In genomic region chr6:104603371-104603770, GRCm38 (mm10) we compare ENCODE assay signal across 15 mouse cellular contexts.
A peak's percentile ranks its signal among the peaks of the same experiment; 100 is the strongest.
DNase-seq lines count a peak whose midpoint lies in the region; ATAC-seq lines count a peak whose summit lies in the region.
"Had no signal": no experiment of that assay in that cellular context is flagged by ENCODE, and none has a peak within 500 bp of the region (broad histone marks: within the 10 kb centered on the region; RNA-seq: fewer than 3 reads in every experiment).

No protein-coding gene starts in this region.

- no peaks in the 10 kb centered on the region for H3K36me3 ChIP-seq in midbrain, embryonic 11.5 days (ENCODE audit: control insufficient read depth, insufficient read depth, low read length)
- H3K36me3 ChIP-seq in midbrain, embryonic 10.5 days, result no peaks in the 10 kb centered on the region
- H3K36me3 ChIP-seq in hindbrain, embryonic 15.5 days, result no peaks in the 10 kb centered on the region
- H3K36me3 ChIP-seq in neural tube, embryonic 14.5 days (ENCODE audit: control insufficient read depth, insufficient read depth, low read length), result no peaks in the 10 kb centered on the region
- H3K36me3 ChIP-seq in intestine, embryonic 15.5 days, result no peaks in the 10 kb centered on the region
- H3K36me3 ChIP-seq: heart, embryonic 13.5 days had no signal

- DNase-seq in cerebellum, postnatal 10 days, result peak; percentile 50 to 67
- no peak for DNase-seq in cerebellum, adult 9-11 months
- DNase-seq in midbrain, embryonic 11.5 days (ENCODE audit: low spot score, missing footprints), result no peak
- no peak for DNase-seq in midbrain, embryonic 10.5 days (ENCODE audit: low spot score)
- no peak for DNase-seq in heart, postnatal 10 days
- DNase-seq: adrenal gland, adult 8-10 months; gastrocnemius, postnatal 25 days; liver; thymus, postnatal 4 days had no signal

- H3K4me3 ChIP-seq in midbrain, embryonic 11.5 days (ENCODE audit: low read depth, low read length), result no peak overlapping the region
- H3K4me3 ChIP-seq in midbrain, embryonic 10.5 days, result no peak overlapping the region
- no peak overlapping the region for H3K4me3 ChIP-seq in hindbrain, embryonic 15.5 days
- no peak overlapping the region for H3K4me3 ChIP-seq in neural tube, embryonic 14.5 days (ENCODE audit: low read depth, low read length)
- H3K4me3 ChIP-seq in intestine, embryonic 15.5 days (replicated peaks), result no peak overlapping the region
- H3K4me3 ChIP-seq: heart, embryonic 13.5 days had no signal

- H3K9ac ChIP-seq in midbrain, embryonic 11.5 days (ENCODE audit: low read length), result no peak overlapping the region
- H3K9ac ChIP-seq in hindbrain, embryonic 15.5 days, result no peak overlapping the region
- no peak overlapping the region for H3K9ac ChIP-seq in neural tube, embryonic 14.5 days (replicated peaks; ENCODE audit: low read depth, low read length)
- no peak overlapping the region for H3K9ac ChIP-seq in intestine, embryonic 15.5 days
- H3K9ac ChIP-seq: heart, embryonic 13.5 days had no signal

- H3K4me1 ChIP-seq in midbrain, embryonic 11.5 days (ENCODE audit: control insufficient read depth, insufficient read depth, low read length), result no peaks in the 10 kb centered on the region
- H3K4me1 ChIP-seq in midbrain, embryonic 10.5 days, result no peaks in the 10 kb centered on the region
- 0 out of 2 replicates have a peak, but pooled peaks cover 3% of the 10 kb centered on the region for H3K4me1 ChIP-seq in hindbrain, embryonic 15.5 days (replicated peaks)
- H3K4me1 ChIP-seq in neural tube, embryonic 14.5 days (ENCODE audit: control insufficient read depth, insufficient read depth, low read length), result peaks cover 10% of the 10 kb centered on the region
- no peaks in the 10 kb centered on the region for H3K4me1 ChIP-seq in intestine, embryonic 15.5 days (replicated peaks)
- H3K4me1 ChIP-seq: heart, embryonic 13.5 days had no signal

- 0 out of 2 replicates have a peak, but pooled peaks have one; percentile 44 for ATAC-seq in midbrain, embryonic 11.5 days (ENCODE audit: low FRiP score)
- peak; percentile 69 for ATAC-seq in hindbrain, embryonic 15.5 days (ENCODE audit: low FRiP score, low read depth)
- ATAC-seq in neural tube, embryonic 14.5 days (ENCODE audit: low read depth), result peak; percentile 94
- no peak; the same call in 1 of the 2 replicates for ATAC-seq in intestine, embryonic 15.5 days
- ATAC-seq: inflammation-experienced regulatory T-cells, adult 6 months had no signal

- H3K27ac ChIP-seq in midbrain, embryonic 11.5 days (ENCODE audit: low read depth, low read length), result no peak overlapping the region
- no peak overlapping the region for H3K27ac ChIP-seq in midbrain, embryonic 10.5 days (replicated peaks)
- H3K27ac ChIP-seq in hindbrain, embryonic 15.5 days (replicated peaks), result no peak overlapping the region
- H3K27ac ChIP-seq in neural tube, embryonic 14.5 days (ENCODE audit: low read depth, low read length), result peak overlapping the region; percentile 35; the same call in 1 of the 2 replicates
- no peak overlapping the region for H3K27ac ChIP-seq in intestine, embryonic 15.5 days
- H3K27ac ChIP-seq: heart, embryonic 13.5 days; stomach, postnatal 0 days had no signal

- H3K27me3 ChIP-seq in midbrain, embryonic 11.5 days (ENCODE audit: control insufficient read depth, insufficient read depth, low read length), result no peaks in the 10 kb centered on the region
- H3K27me3 ChIP-seq in midbrain, embryonic 10.5 days (ENCODE audit: low read depth, poor library complexity, severe bottlenecking), result no peaks in the 10 kb centered on the region
- H3K27me3 ChIP-seq in hindbrain, embryonic 15.5 days, result no peaks in the 10 kb centered on the region
- no peaks in the 10 kb centered on the region for H3K27me3 ChIP-seq in neural tube, embryonic 14.5 days (ENCODE audit: control insufficient read depth, insufficient read depth, low read length)
- no peaks in the 10 kb centered on the region for H3K27me3 ChIP-seq in intestine, embryonic 15.5 days (replicated peaks)
- H3K27me3 ChIP-seq: heart, embryonic 13.5 days had no signal

- WGBS in midbrain, embryonic 11.5 days, result 84% methylated on average over 4 of the region's 4 CpGs
- 86% methylated on average over 4 of the region's 4 CpGs for WGBS in midbrain, embryonic 10.5 days
- 20% methylated on average over 4 of the region's 4 CpGs for WGBS in hindbrain, embryonic 15.5 days
- WGBS in neural tube, embryonic 14.5 days, result 10% methylated on average over 4 of the region's 4 CpGs
- WGBS in intestine, embryonic 15.5 days, result 34% methylated on average over 4 of the region's 4 CpGs

- H3K4me2 ChIP-seq in midbrain, embryonic 11.5 days, result no peak overlapping the region
- H3K4me2 ChIP-seq in hindbrain, embryonic 15.5 days, result no peak overlapping the region
- no peak overlapping the region for H3K4me2 ChIP-seq in neural tube, embryonic 14.5 days (ENCODE audit: low read depth, low read length)
- no peak overlapping the region for H3K4me2 ChIP-seq in intestine, embryonic 15.5 days (replicated peaks)
- H3K4me2 ChIP-seq: heart, embryonic 13.5 days had no signal

- H3K9me3 ChIP-seq in midbrain, embryonic 11.5 days (ENCODE audit: control insufficient read depth, low read length), result no peaks in the 10 kb centered on the region
- no peaks in the 10 kb centered on the region for H3K9me3 ChIP-seq in midbrain, embryonic 10.5 days (replicated peaks)
- no peaks in the 10 kb centered on the region for H3K9me3 ChIP-seq in hindbrain, embryonic 15.5 days
- no peaks in the 10 kb centered on the region for H3K9me3 ChIP-seq in neural tube, embryonic 14.5 days (ENCODE audit: control insufficient read depth, low read length)
- no peaks in the 10 kb centered on the region for H3K9me3 ChIP-seq in intestine, embryonic 15.5 days
- H3K9me3 ChIP-seq: heart, embryonic 13.5 days had no signal

- intact Hi-C loops in heart, postnatal 10 days (cut with DNase I), result no loop called here

Comparison
In these comparisons a context has a peak if more than half of its experiments do, and no peak if none do; other contexts are left out.
1. DNase-seq: peak in cerebellum, postnatal 10 days (2 of 2); none in cerebellum, adult 9-11 months (single experiment), midbrain, embryonic 11.5 days (single experiment), midbrain, embryonic 10.5 days (single experiment) and heart, postnatal 10 days (0 of 2).